Mouse (Mus musculus): ENCODE data around the gene Psma7. TPM values are rescaled to one million over a fixed set of nuclear protein-coding genes. Genes with fewer than 3 reads are reported as not detected.

The Psma7 gene
- total RNA-seq (2021), result 100 to 1,000 TPM; 166 to 176 TPM
- long read RNA-seq, experiment 1, transcript Psma7-201 (7 exons, 914 nt), result major isoform, 105 of 307 reads
- long read RNA-seq, experiment 1, partial matches to known transcripts, result 184 of 307 reads
- long read RNA-seq, experiment 1, other reads (novel, unspliced or antisense), result 16 of 307 reads
- long read RNA-seq, experiment 2, transcript Psma7-201 (7 exons, 914 nt), result major isoform, 178 of 346 reads
- long read RNA-seq, experiment 2, partial matches to known transcripts, result 139 of 346 reads
- long read RNA-seq, experiment 2, other reads (novel, unspliced or antisense), result 27 of 346 reads

DNA sequence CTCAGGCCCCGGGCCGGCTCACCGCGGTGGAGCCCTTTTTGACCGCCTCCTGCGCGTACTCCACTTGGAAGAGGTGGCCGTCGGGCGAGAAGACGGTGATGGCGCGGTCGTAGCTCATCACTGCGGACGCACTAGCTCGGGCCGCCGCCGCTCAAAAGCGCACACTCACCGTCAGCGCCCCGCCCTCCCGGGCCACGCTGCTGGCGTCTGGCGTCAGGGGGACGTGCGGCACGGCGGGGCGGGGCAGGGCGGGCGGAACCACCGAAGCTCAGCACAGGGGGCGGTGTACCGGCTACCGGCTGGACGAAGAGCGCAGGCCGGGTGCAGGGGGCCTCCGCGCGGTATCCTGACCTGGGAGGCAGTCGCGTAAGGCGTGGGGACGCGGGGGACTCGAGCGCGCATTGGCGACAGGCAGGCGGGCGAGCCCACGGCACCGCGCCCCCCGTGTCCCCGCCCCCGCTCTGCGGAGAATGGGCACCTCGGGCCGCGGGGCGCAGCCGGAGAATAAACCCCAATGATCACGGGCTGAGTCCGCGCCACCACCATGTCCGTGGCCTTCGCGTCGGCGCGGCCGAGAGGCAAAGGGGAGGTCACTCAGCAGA, at the start of gene Psma7, which contains the start of gene Ss18l1:
Gene Psma7, minus strand, starts transcription at position 178 of the 602 bp plus-strand sequence.
Gene Ss18l1, plus strand, starts transcription at position 254 of the 602 bp plus-strand sequence.
- peak; percentile 87 to 91 for DNase-seq (ENCODE audit: low spot score in 2 of 2)
- peak within 1 kb of the TSS; percentile 76 for H3K4me3 ChIP-seq
- peak within 1 kb of the TSS; percentile 98 for H3K27ac ChIP-seq
- TF ChIP-seq CTCF (conservative IDR thresholded peaks at IDR 0.05), result peak; percentile 67

- Histone ChIP-seq H3K4me3 (no peak overlapping the region), H3K27ac (no peak overlapping the region)
- no peak for DNase-seq (ENCODE audit: low spot score in 2 of 2)
- TF ChIP-seq CTCF (conservative IDR thresholded peaks at IDR 0.05), result no peak
Observed at GRCm38 (mm10) chr2:180090285-180090684, 48.1 kb upstream of the Psma7 start.

DNA sequence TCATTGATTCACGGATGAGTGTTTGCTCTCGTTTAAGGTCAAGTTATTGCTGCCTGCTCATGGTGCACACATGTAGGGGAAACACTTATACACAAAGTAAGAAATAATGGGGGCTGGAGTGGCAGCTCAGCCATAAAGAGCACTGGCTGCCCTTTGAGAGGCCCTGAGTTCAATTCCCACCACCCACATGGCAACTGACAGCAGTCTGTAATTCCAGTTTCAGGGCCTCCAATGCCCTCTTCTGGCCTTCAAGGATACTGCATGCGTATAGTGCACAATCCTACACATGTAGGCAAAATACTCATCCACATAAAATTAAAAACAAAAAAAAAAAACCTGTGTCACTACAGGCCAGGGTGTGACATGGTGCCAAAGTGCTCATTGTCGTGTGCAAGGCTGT, 45.2 kb upstream of the Psma7 start:
- peak; percentile 59 for TF ChIP-seq CTCF (conservative IDR thresholded peaks at IDR 0.05)
- Histone ChIP-seq H3K27ac (no peak overlapping the region), H3K4me3 (no peak overlapping the region)
- no peak for DNase-seq (ENCODE audit: low spot score in 2 of 2)

GRCm38 (mm10) chr2:180086637-180087027, 44.4 kb upstream of the Psma7 start:
- Histone ChIP-seq H3K27ac (peak overlapping the region; percentile 90), H3K4me3 (no peak overlapping the region)
- no peak for TF ChIP-seq CTCF (conservative IDR thresholded peaks at IDR 0.05)
- DNase-seq (ENCODE audit: low spot score in 2 of 2), result no peak

DNA sequence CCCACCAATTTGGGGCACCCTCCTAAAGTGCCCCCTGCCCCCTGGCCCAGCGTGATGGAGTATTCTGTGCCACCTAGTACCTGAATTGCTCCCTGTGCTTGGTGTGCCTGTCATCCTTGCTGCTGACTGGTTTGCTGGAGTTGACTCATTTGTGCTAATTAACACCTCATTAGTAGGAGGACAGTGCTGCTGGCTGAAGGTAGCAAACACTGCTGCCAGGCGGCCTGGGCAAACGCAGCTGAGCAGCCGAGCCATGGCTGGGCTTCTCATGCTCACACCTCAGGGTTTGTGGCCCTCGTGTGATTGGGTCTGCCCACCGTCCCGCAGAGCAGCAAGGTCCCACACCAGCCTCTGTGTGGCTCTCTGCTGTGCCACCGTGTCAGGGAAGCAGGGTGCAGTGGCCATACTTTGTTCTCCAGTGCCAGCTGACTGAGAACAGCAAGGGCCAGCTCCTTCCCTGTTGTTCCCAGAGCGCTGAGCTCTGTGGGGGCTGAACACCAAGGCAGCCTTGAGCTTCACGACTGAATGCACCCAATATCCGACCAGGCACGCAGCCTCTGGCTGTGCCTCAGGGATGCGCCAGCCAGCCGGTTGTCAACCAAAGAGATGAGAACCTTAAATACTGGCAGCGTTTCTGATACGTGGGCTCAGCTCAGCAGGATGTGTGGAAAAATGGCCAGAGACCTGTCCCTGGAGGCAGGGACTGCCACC, 43.8 kb upstream of the Psma7 start:
- Histone ChIP-seq H3K27ac (peak overlapping the region; percentile 90), H3K4me3 (no peak overlapping the region)
- TF ChIP-seq CTCF (conservative IDR thresholded peaks at IDR 0.05), result no peak
- no peak for DNase-seq (ENCODE audit: low spot score in 2 of 2)

DNA sequence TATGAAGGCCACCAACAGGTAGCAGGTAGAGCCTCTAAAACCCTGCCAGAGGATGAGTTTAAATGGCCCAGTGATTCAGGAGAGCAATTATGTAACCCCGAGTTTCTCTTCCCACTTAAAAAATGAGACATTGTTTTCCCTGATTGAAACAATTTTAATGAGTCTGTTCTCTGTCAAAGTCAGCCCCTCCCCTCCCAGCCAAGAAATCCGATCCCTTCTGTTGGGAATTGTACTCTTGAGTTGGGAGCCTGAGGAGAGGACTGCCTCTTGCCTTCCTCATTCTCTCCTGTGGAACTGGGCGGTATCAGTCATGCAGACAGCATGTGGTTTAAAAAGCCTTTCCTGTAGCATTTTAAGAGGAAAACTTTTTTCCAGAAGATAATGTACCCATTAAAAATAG, 42.3 kb upstream of the Psma7 start:
- TF ChIP-seq CTCF (conservative IDR thresholded peaks at IDR 0.05), result no peak
- H3K4me3 ChIP-seq, result no peak overlapping the region
- DNase-seq (ENCODE audit: low spot score in 2 of 2), result peak in 1 of 2 experiments; percentile 65

GRCm38 (mm10) chr2:180083063-180083462, 40.8 kb upstream of the Psma7 start:
- Histone ChIP-seq H3K4me3 (no peak overlapping the region), H3K27ac (peak overlapping the region; percentile 90)
- no peak for TF ChIP-seq CTCF (conservative IDR thresholded peaks at IDR 0.05)
- DNase-seq (ENCODE audit: low spot score in 2 of 2), result no peak

More for the DNA sequence above, 42.3 kb upstream of the Psma7 start:
- peak overlapping the region; percentile 90 for H3K27ac ChIP-seq

DNA sequence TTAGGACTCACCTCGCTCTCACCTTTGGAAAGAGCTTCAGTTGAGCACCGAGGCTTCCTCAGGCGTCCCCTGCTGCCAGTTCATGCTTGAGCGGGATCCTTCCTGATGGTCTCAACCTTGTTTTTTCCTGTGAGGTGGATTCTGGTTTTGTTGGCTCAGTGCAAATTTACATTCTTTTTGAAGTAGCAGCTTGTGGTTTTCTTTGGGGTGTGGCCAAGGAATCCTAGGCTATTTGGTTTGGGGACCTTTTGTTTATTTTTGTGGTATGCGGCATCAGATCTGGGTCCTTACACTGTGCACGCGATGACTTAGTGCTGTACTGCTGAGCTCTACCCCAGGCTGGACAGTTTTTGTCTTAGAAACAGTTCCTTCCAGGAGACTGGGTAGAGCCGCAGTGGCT, 38.4 kb upstream of the Psma7 start:
- TF ChIP-seq CTCF (conservative IDR thresholded peaks at IDR 0.05), result no peak
- Histone ChIP-seq H3K4me3 (no peak overlapping the region), H3K27ac (no peak overlapping the region)
- no peak for DNase-seq (ENCODE audit: low spot score in 2 of 2)

- Histone ChIP-seq H3K4me3 (no peak overlapping the region), H3K27ac (no peak overlapping the region)
- DNase-seq (ENCODE audit: low spot score in 2 of 2), result no peak
- no peak for TF ChIP-seq CTCF (conservative IDR thresholded peaks at IDR 0.05)
Observed at GRCm38 (mm10) chr2:180077622-180078021, 35.4 kb upstream of the Psma7 start.

GRCm38 (mm10) chr2:180072886-180073285, 30.7 kb upstream of the Psma7 start:
- Histone ChIP-seq H3K27ac (no peak overlapping the region), H3K4me3 (no peak overlapping the region)
- no peak for TF ChIP-seq CTCF (conservative IDR thresholded peaks at IDR 0.05)
- no peak for DNase-seq (ENCODE audit: low spot score in 2 of 2)

DNA sequence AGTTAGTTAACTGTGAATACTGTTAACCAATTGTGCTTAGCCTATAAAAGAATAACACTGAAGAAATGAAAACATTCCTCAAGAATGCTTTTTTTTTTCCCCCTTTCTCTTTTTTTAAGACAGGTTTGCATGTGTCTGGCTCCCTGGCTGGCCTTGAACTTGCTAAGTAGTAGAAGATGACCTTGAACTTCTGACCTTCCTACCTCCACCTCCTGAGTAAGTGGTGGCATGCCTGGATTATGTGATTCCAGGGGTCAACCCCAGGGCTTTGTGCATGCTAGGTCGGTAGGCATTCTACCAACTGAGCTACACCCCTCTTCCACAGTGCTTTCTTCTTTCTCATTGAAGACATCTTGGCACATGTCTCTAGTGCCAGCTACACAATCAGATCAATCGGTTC, 29.4 kb upstream of the Psma7 start:
- H3K27ac ChIP-seq, result peak overlapping the region; percentile 93; the same call in 1 of the 2 replicates
- no peak for TF ChIP-seq CTCF (conservative IDR thresholded peaks at IDR 0.05)
- DNase-seq (ENCODE audit: low spot score in 2 of 2), result no peak

DNA sequence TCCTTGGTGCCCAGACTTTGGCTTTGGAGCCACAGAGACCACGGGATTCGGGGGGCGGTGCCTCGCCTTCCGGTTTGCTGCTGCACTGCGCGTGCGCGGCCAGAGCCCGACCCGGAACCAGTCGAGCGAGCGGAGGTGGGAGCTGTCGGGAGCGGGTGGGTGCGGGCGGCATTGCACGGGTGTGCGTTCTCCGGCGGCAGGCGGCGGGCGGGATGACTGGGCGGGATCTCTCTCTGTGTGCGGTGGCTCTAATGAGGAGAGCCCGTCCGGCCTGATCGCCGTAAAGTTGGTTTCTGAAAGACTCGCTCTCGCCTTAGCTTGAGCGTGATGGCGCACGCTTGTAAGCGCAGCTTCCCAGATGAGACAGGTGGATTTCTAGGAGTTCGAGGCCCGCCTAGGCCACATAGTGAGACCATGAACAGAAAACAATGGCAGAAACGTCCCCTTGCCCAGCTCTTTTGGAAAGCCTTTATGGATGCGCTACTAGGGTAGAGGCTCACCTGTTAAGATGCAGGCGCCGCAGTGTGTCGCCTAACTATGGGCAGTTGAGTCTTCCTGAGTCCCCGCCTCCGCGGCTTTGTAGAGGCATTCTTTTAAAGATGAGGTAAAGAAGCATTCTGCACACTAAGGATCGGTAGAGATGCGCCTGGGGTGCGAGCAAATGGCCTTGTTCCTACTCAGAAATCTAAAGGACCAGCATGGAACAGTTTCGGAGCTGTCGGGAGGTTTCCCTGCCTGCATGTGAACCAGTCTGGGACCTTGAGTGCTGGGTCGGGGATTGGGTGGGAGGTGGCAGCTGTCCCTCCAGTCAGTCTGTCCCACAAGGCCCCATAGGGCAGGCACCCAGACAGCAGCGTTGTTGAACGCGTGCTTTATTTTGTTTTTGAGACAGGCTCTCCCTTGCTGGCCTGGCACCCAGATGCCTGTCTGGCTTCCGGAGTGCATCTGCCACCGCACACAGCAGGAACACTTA, 28.5 kb upstream of the Psma7 start, which contains the start of gene Mtg2:
Gene Mtg2, plus strand, starts transcription at position 108 of the 973 bp plus-strand sequence.
- Histone ChIP-seq H3K4me3 (peak within 1 kb of the TSS; percentile 98), H3K27ac (peak within 1 kb of the TSS; percentile 93)
- peak; percentile 37 for TF ChIP-seq CTCF (conservative IDR thresholded peaks at IDR 0.05)
- peak; percentile 96 to 97 for DNase-seq (ENCODE audit: low spot score in 2 of 2)

More for the DNA sequence above, 29.4 kb upstream of the Psma7 start:
- H3K4me3 ChIP-seq, result peak overlapping the region; percentile 98; the same call in 1 of the 2 replicates

All from layer of hippocampus, adult 2 months (tissue).